Mouse (Mus musculus): ENCODE data around the gene Gm48551.

Gm48551 gene

GRCm38 (mm10) chr10:81358209-81358608 is 26.1 kb upstream of the Gm48551 start:
- no peak for DNase-seq

- no peak for DNase-seq
These were observed 25.4 kb upstream of the Gm48551 start for GRCm38 (mm10) chr10:81358841-81359240.

- DNase-seq: no peak
These were observed 23.5 kb upstream of the Gm48551 start for GRCm38 (mm10) chr10:81360721-81361120.

GRCm38 (mm10) chr10:81362336-81362949 is 21.8 kb upstream of the Gm48551 start:
- DNase-seq: no peak

GRCm38 (mm10) chr10:81363436-81364346 is 20.6 kb upstream of the Gm48551 start:
- DNase-seq: no peak

GRCm38 (mm10) chr10:81364666-81365065 is 19.6 kb upstream of the Gm48551 start:
- DNase-seq: no peak

- peak; percentile 54 for DNase-seq
These were observed 19.2 kb upstream of the Gm48551 start for GRCm38 (mm10) chr10:81365073-81365472.

- DNase-seq: no peak
These were observed 18.4 kb upstream of the Gm48551 start, which contains the start of gene 4930404N11Rik for GRCm38 (mm10) chr10:81365672-81366476. 4930404N11Rik (minus strand) TSS chr10:81365816.

GRCm38 (mm10) chr10:81366477-81367206 is 17.6 kb upstream of the Gm48551 start:
- DNase-seq: no peak

GRCm38 (mm10) chr10:81367207-81367495 is 17.1 kb upstream of the Gm48551 start:
- no peak for DNase-seq

- DNase-seq: no peak
These were observed 8.9 kb upstream of the Gm48551 start for GRCm38 (mm10) chr10:81375322-81375721.

- DNase-seq: no peak
These were observed 7.5 kb upstream of the Gm48551 start for GRCm38 (mm10) chr10:81376561-81377361.

- no peak for DNase-seq
These were observed 7.0 kb upstream of the Gm48551 start for GRCm38 (mm10) chr10:81377362-81377664.

- DNase-seq: no peak
These were observed 6.3 kb upstream of the Gm48551 start, which contains the start of gene Fzr1 for GRCm38 (mm10) chr10:81377793-81378552. Fzr1 (minus strand) TSS chr10:81378516.

GRCm38 (mm10) chr10:81378553-81379182 is 5.6 kb upstream of the Gm48551 start:
- peak; percentile 100 for DNase-seq

GRCm38 (mm10) chr10:81379183-81379553 is 5.1 kb upstream of the Gm48551 start:
- DNase-seq: no peak

- DNase-seq: no peak
These were observed 4.4 kb upstream of the Gm48551 start for GRCm38 (mm10) chr10:81379809-81380378.

- DNase-seq: no peak
These were observed 2.2 kb upstream of the Gm48551 start for GRCm38 (mm10) chr10:81382039-81382438.

GRCm38 (mm10) chr10:81384605-81384982 is 328 bp downstream of the Gm48551 start:
- no peak for DNase-seq

GRCm38 (mm10) chr10:81385603-81386306 is 1.5 kb downstream of the Gm48551 start:
- DNase-seq: no peak
